Mouse (Mus musculus): Measurements from ENCODE around the gene Zfp346. TPM values are rescaled to one million over a fixed set of nuclear protein-coding genes. Genes with fewer than 3 reads are reported as not detected.
"Not testable (repeated sequence)": the region's sequence is repeated elsewhere in the genome, so short reads cannot be mapped to it uniquely, and the experiment has no call there.

The Zfp346 gene
- total RNA-seq (2022): 10 to 100 TPM; 17.6 to 31.3 (median 22.5) TPM

- peak; percentile 97 for DNase-seq (ENCODE audit: low spot score)
These were observed at the start of gene Zfp346 for GRCm38 (mm10) chr13:55105045-55105952. TSS of gene Zfp346 (plus strand) at chr13:55105311.

DNA sequence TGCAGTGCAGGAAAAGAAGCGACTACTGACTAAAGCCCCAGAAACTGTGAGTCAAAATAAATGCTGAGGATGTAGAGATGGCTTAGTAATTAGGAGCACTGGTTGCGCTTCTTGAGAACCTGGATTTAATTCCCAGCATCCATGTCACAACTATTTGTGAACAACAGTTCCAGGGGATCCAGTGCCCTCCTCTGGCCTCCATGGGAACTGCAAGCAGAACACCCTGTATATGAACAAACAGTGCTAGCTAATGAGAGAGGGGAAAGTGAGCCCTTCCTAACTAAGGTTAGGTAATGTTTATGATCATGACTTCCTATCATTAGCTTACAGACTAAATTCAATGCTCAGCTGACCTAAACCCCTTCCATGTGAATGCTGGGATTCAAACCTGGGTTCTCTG, 47.1 kb upstream of the Zfp346 start:
- DNase-seq (ENCODE audit: low spot score): no peak

- no peak for DNase-seq (ENCODE audit: low spot score)
These were observed 41.8 kb upstream of the Zfp346 start for GRCm38 (mm10) chr13:55063276-55063675.

- no peak for DNase-seq (ENCODE audit: low spot score)
These were observed 35.4 kb upstream of the Zfp346 start for GRCm38 (mm10) chr13:55069719-55070118.

DNA sequence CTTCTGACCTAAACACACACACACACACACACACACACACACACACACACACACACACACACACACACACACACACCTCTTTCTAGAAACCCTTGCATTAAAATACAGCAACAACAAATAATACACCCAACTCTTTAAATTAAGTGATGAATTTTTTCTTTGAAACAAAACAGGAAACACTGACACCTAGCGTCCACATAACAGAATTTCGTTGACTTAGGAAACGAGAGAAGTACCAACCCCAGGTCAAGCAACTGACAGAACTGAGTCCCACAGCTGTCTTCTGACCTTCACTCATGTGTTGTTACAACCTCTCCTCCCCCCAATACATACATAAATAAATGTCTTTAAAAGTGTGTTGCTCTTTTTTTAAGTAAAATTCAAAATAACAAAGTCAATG, 33.8 kb upstream of the Zfp346 start:
- peak; percentile 18 for DNase-seq (ENCODE audit: low spot score)

DNA sequence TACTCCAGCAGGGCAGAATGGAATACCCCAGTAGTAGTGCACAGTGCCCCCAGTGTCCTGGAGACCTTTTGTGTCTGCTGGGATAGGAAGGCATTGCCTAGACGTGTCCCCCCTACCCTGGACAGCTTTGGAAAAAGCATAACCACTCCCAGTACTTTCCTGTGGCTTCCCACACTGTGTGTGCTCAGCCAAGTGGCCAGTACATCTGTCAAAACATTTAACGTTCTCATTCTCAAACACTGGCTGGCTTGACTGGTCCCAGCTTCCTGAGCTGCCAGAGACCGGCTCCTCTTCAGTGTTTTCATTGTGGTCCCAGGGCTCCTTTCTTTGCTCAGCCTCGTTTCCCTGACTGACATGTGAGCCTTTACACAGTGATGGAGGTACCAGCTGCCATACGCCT, 29.5 kb upstream of the Zfp346 start:
- DNase-seq (ENCODE audit: low spot score): peak; percentile 9

DNA sequence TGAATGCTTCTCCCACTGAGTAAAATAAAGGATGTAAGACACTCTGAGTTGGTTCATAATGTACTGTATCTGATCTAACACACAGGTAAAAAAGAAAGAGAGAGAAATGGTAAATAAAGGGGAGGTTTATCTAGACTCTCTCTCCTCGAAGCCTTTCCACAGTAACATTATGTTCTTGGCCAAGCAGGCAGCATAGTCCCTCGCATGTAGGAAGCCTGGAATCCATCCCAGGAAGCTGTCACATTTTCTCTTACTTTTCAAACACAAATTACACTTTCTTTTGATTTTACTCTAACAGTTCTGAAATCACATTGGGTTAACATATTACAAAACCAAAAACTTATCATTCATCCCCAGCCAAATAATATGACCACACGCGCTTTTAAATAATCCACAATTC, 12.5 kb upstream of the Zfp346 start:
- DNase-seq (ENCODE audit: low spot score): no peak

- DNase-seq (ENCODE audit: low spot score): not testable (repeated sequence)
These were observed 7.3 kb upstream of the Zfp346 start for GRCm38 (mm10) chr13:55097841-55098240.

DNA sequence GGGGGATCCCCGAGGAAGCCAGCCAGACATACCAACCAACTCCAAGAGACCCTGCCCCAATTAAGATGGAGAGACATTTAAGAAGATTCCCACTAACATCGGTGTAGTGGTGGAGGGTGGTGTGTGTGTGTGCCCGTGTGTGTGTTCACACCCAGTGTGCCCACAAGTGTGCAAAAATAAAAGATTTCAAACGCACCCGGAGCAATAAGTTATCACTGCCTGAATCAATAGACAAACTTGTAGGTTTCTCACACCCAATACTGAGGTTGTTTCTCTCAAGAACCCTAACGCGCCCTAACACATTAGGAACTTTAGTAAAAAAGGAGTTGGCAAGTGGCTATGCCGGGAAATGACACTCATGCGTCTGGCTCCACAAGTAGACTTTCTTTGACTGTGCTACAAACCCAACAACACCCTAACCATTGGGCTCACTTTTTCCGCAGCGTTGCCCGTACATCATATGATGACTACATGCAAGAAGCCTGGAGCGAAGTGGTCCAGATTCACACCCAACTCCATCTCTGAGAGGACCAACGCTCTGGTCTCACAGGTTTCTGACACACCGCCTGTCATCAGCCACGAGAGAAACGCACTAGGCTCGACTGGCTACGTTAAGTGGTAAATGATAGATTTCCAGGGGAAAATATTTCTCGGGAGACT, 5.9 kb upstream of the Zfp346 start:
- no peak for DNase-seq (ENCODE audit: low spot score)

DNA sequence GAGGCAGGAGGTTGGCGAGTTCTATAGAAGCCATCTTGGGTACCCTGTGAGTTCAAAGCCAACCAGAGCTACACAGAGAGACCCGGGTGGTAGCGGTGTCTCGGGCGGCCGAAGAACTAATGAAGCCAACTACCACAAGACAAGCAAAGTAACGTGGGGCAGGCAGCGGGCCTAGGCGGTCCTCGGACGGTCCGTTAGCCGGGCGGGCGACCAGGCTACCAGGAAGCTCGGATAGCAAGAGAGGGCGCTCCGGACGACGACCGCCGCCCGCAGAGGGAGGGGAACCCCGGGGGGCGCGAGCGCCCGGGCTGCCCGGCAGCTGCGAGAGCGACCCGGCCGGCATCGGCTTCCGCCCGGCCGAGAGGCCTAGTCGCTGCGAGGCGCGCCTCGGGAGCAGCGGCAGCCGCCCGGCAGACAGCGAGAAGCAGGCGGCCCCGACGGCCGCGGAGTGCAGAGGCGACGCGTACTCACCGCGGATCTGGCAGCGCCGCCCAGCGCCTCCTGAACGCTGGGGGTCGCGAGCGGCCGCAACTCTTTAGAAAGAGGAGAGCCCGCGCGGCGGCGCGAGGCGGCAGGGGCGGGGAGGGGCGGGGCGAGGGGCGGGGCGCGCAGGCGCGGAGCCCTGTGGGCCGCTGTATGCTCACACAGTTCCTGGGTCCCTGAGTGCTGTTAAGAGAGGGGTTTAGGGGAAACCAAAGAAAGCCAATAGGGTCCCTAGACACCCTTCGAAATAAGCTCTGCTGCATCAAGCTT, 5.2 kb upstream of the Zfp346 start, which contains the start of gene Uimc1:
Uimc1 (minus strand) TSS at position 575 of the 753 bp plus-strand sequence.
- peak; percentile 65 for DNase-seq (ENCODE audit: low spot score)

GRCm38 (mm10) chr13:55101627-55102026, 3.5 kb upstream of the Zfp346 start:
- DNase-seq (ENCODE audit: low spot score): no peak

GRCm38 (mm10) chr13:55102366-55102765, 2.7 kb upstream of the Zfp346 start:
- DNase-seq (ENCODE audit: low spot score): no peak

- DNase-seq (ENCODE audit: low spot score): no peak
These were observed 1.8 kb upstream of the Zfp346 start for GRCm38 (mm10) chr13:55103351-55103750.

DNA sequence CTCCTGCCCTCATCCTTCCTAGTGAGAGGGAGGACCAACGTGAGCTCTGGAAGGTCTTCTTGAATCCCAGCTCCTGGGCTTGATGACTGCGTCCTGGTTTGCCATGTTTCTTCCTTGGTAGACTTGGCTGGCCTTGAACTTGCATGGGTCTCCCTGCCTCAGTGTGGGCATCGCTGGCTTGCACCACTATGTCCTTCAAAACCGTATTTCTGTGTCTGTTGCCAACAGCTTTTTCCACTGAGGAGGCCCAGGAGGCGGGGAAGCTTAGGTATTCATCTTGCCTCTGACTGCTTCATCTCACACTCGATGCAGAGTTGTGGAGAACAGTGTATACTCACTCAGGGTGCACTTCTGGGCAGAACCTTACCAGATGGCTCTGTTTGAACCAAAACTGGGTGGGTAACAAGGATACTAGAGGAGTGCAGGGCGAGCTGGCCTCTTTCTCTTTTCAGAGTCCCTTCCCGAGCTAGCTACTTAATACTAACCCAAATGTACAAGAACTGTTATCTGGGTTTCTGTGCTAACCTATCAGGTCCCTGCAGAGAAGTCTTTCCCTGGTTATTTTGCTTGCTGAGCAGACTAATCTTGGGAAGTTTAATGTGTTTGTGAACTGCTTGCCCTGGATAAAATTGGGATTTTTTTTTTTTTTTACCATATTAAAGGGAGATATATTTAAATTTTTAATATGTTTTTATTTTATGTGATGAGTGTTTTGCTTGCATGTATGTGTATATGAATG, 1.0 kb downstream of the Zfp346 start:
- peak; percentile 20 for DNase-seq (ENCODE audit: low spot score)

DNA sequence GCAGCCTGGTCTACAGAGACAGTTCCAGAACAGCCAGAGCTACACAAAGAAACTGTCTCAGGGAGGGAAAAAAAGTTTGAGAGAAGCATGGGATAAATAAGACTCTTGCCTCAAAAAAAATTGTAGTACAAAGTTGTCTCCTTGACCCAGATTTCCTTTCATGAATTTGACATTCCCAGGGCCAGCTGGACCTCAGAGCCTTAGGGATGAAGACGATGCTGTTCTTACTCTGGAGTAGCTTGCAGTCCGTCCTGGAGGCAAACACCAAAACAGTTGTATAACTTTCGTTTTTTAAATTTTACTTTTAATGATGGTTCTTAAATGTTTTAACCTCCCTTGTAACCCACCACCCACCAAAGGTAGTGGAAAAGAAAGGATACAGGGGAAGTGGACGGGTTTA, 2.0 kb downstream of the Zfp346 start:
- no peak for DNase-seq (ENCODE audit: low spot score)

GRCm38 (mm10) chr13:55107694-55108093, 2.6 kb downstream of the Zfp346 start:
- DNase-seq (ENCODE audit: low spot score): peak; percentile 76

DNA sequence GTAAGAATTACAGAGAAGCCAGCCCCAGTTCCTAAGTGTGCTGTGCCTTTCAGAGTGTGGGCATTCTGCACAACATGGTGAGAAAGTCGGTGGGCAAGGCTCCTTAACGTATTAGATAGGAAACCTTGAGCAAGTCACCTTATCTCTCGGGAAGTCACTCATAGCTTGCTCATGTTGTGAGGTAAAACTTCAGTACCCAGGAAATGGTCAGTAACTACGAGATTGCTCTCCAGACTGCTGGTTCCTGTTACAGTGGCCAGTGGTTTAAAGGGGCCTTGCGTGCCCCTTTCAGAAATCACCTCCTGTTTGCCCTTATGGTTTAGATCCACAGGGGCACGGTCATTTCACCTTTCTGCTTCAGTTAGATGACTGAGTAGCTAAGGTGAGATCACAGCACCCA, 9.3 kb downstream of the Zfp346 start:
- DNase-seq (ENCODE audit: low spot score): no peak

GRCm38 (mm10) chr13:55124903-55125302, 19.8 kb downstream of the Zfp346 start:
- DNase-seq (ENCODE audit: low spot score): no peak

DNA sequence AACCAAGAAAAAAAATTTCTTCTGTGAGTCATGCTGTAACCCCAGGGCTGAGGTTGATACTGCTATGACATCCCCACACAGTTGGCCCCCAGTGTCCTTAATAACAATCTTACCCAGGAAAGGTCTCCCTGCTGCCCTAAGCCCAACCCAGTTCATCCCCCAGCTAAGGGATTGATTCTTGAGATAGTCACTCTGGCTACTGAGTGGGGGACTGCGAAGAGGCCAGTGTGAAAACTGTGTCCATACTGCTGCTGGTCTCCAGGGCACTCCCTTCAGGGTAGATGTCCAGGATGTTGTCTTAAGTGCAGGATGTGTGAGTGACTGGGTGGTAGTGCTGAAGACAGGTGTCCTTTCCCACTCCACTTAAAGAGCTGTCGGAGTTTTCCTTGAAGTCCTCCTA, 28.3 kb downstream of the Zfp346 start, which contains the start of gene Gm17617:
Gm17617 (minus strand) TSS at position 101 of the 400 bp plus-strand sequence.
- DNase-seq (ENCODE audit: low spot score): no peak

DNA sequence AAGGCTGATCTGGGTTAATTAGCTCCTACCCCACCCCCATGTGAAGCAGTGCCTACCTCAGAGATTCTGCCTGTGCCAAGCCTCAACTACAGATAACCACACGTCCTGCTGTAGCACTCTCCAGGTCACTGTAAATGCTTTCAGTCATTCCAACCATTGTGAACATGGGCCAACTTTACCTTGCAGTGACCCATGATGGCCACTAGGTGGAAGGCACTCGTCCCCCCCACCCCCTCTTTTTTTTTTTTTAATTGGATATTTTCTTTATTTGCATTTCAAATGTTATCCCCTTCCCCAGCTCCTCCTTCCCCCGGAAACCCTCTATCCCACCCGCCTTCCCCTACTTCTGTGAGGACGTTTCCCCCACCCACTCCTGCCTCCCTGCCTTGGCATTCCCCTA, 30.3 kb downstream of the Zfp346 start:
- no peak for DNase-seq (ENCODE audit: low spot score)

DNA sequence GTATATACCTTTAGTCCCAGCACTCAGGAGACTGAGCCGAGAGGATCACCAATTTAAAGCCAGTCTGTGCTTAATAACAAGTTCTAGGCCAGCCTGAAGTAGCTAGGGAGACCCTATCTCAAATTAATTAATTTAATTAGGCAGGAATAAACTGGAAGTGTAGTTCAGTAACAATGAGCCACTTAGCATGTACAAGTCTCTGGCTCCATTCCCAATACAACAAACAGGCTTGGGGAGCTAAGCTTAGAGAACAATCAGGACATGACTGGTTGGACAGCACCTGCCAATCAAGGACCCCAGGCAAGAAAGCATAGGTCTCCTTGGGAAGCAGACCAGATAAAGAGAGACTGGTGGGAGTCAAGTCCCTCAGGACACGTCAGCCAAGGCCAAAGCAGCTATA, 35.2 kb downstream of the Zfp346 start:
- no peak for DNase-seq (ENCODE audit: low spot score)

Data from heart, adult 8-10 months (tissue).